Mouse (Mus musculus) C2C12 (cell line): ENCODE data around the gene Cenpe. TPM values are rescaled to one million over a fixed set of nuclear protein-coding genes. Genes with fewer than 3 reads are reported as not detected.

Experiments
- H3K27me3 ChIP-seq: one replicate; pipeline ENCODE4 v1.6.1; 2011; ENCODE audit not compliant: control insufficient read depth, insufficient read depth, insufficient read length
- H3K36me3 ChIP-seq: one replicate; pipeline ENCODE4 v1.6.1; 2011; ENCODE audit not compliant: control insufficient read depth, insufficient read depth
- H3K4me3 ChIP-seq: one replicate; pipeline ENCODE4 v1.5.1; 2011; ENCODE audit warnings: mild to moderate bottlenecking, control low read depth; ENCODE audit not compliant: poor library complexity, insufficient read depth, severe bottlenecking
- H3K79me2 ChIP-seq: one replicate; pipeline ENCODE4 v1.6.1; 2011; ENCODE audit not compliant: control insufficient read depth, insufficient read depth
- H3K79me3 ChIP-seq: one replicate; pipeline ENCODE4 v1.6.1; 2011; ENCODE audit warnings: low read depth, control low read depth
- H3ac ChIP-seq: one replicate; pipeline ENCODE3; 2011; ENCODE audit warnings: low read depth; ENCODE audit not compliant: control insufficient read depth, insufficient read length
- CEBPB ChIP-seq: IDR thresholded peaks from one replicate; pipeline ENCODE4 v1.6.1; 2011; ENCODE audit warnings: low read depth, mild to moderate bottlenecking, control low read depth, moderate library complexity
- CTCF ChIP-seq: IDR thresholded peaks from one replicate; pipeline ENCODE4 v1.5.1; 2011; ENCODE audit not compliant: control insufficient read depth, insufficient read depth, insufficient read length
- FOSL1 ChIP-seq: IDR thresholded peaks from one replicate; pipeline ENCODE4 v1.8.0; 2011; ENCODE audit warnings: mild to moderate bottlenecking, low read length; ENCODE audit not compliant: poor library complexity, insufficient read depth, severe bottlenecking
- MAX ChIP-seq: IDR thresholded peaks from one replicate; pipeline ENCODE4 v1.6.1; 2011; ENCODE audit warnings: mild to moderate bottlenecking, control low read depth
- MYOD1 ChIP-seq: IDR thresholded peaks from one replicate; pipeline ENCODE4 v1.6.1; 2011; ENCODE audit warnings: low read depth; ENCODE audit not compliant: control insufficient read depth, insufficient read length
- MYOG ChIP-seq: IDR thresholded peaks from one replicate; pipeline ENCODE4 v1.6.1; 2011; ENCODE audit not compliant: control insufficient read depth, insufficient read length; ENCODE audit errors: extremely low read depth
- USF1 ChIP-seq: IDR thresholded peaks from one replicate; pipeline ENCODE4 v1.6.1; 2011; ENCODE audit warnings: low read depth, mild to moderate bottlenecking, control low read depth, moderate library complexity
- polyA plus RNA-seq: library from polyadenylated mRNA; unstranded; fragments of >200 nt; fragmentation: generic; extraction: Trizol; gene quantifications from one replicate; pipeline ENCODE4 v1.2.1, GENCODE M21; 2012; ENCODE audit warnings: missing spikeins

Gene Cenpe
- polyA plus RNA-seq, 1 experiment, result 7.9 TPM

- Histone ChIP-seq H3K79me2 (no peaks in the 10 kb centered on the region), H3K36me3 (no peaks in the 10 kb centered on the region), H3K27me3 (no peaks in the 10 kb centered on the region), H3K4me3 (no peak overlapping the region), H3ac (no peak overlapping the region), H3K79me3 (no peaks in the 10 kb centered on the region)
- TF ChIP-seq CTCF, result no peak
- TF ChIP-seq MYOG, result no peak
- TF ChIP-seq MYOD1, result no peak
- no peak for TF ChIP-seq FOSL1
- no peak for TF ChIP-seq USF1
- TF ChIP-seq CEBPB, result no peak
- no peak for TF ChIP-seq MAX
These were observed 100.7 kb downstream of the Cenpe start for GRCm38 (mm10) chr3:135312916-135313491.

DNA sequence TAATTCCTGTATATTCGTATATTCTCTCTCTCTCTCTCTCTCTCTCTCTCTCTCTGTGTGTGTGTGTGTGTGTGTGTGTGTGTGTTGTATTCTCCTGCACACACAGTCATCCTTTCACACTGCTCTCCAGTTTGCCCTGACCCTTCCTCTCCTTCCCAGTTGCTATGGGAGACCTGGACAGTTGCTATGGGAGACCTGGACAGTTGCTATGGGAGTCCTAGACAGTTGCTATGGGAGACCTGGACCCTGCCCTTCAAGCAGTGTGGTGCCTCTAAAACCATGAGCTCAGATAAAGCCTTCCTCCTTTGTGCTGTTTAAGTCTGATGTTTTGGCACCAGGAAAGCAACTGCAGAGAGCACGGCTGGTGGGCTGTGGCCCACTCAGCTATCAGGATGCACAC, 101.4 kb downstream of the Cenpe start:
- TF ChIP-seq CTCF (no peak), FOSL1 (no peak), MYOD1 (no peak), MAX (no peak), CEBPB (no peak), USF1 (no peak), MYOG (no peak)
- Histone ChIP-seq H3K79me2 (no peaks in the 10 kb centered on the region), H3K79me3 (no peaks in the 10 kb centered on the region), H3ac (no peak overlapping the region), H3K27me3 (no peaks in the 10 kb centered on the region), H3K4me3 (no peak overlapping the region), H3K36me3 (no peaks in the 10 kb centered on the region)

GRCm38 (mm10) chr3:135314811-135315210, 102.5 kb downstream of the Cenpe start:
- H3K36me3 ChIP-seq, result no peaks in the 10 kb centered on the region
- H3K79me2 ChIP-seq, result no peaks in the 10 kb centered on the region
- no peaks in the 10 kb centered on the region for H3K79me3 ChIP-seq
- H3K4me3 ChIP-seq, result no peak overlapping the region
- TF ChIP-seq FOSL1 (no peak), MAX (no peak), CTCF (no peak), USF1 (no peak), CEBPB (no peak), MYOG (no peak), MYOD1 (no peak)
- no peaks in the 10 kb centered on the region for H3K27me3 ChIP-seq
- H3ac ChIP-seq, result no peak overlapping the region

DNA sequence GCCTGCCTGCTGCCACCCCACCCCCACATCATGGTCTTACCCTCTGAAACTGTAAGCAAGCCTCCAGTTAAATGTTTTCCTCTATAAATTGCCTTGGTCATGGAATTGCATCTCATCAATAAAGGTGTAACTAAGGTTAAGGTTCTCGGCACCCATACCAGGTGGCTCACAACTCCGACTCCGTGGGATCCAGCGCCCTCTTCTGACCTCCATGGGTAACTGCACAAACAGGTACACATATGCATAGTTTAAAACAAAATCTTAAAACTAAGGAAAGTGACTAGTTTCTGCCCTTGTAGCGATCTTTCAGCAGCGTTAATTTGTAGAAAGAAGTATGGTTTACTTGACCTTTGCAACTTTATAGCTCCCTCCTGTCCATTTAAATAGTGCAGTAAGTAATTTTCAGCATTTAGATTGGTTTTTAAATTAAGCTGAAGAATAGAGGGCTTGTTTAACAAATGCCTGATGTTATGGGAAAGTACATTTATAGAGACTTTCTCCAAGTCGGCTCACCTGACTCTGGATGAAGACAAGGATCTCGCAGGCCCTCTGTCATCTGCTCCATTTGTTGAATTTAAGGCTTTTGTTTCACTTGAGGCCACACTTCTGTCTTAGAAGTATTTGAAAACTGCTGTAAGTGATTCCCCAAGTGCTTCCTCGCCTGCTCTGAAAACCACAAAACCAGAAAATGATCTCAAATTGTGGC, 103.5 kb downstream of the Cenpe start:
- no peak overlapping the region for H3K4me3 ChIP-seq
- no peak for TF ChIP-seq MYOG
- TF ChIP-seq CEBPB, result no peak
- TF ChIP-seq CTCF, result no peak
- TF ChIP-seq USF1, result no peak
- no peak for TF ChIP-seq MAX
- no peak for TF ChIP-seq MYOD1
- no peak for TF ChIP-seq FOSL1
- no peaks in the 10 kb centered on the region for H3K27me3 ChIP-seq

DNA sequence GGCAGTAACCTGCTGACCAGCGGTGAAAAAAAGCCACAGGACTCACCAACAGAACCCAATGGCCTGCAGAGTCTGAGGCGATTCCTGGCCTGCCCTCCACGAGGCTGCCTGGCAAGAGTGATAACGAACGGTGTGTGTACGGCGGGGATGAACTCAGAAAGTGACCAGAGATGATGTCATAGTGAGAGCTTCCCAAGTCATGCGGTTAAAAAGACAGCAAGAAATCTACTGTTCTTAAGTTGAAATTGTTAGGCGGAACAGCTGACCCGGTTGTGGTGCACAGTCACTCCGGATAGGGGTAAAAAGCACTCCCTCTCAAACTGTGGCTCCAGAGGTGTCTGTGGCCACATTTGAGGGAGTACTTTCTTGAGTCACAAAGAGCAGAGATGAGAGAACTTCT, 106.0 kb downstream of the Cenpe start:
- no peak for TF ChIP-seq FOSL1
- TF ChIP-seq MAX, result no peak
- TF ChIP-seq USF1, result no peak
- no peak for TF ChIP-seq MYOD1
- no peak for TF ChIP-seq MYOG
- no peak for TF ChIP-seq CEBPB
- TF ChIP-seq CTCF, result no peak
- no peak overlapping the region for H3ac ChIP-seq
- no peak overlapping the region for H3K4me3 ChIP-seq
- no peaks in the 10 kb centered on the region for H3K79me2 ChIP-seq
- no peaks in the 10 kb centered on the region for H3K27me3 ChIP-seq
- H3K79me3 ChIP-seq, result no peaks in the 10 kb centered on the region
- no peaks in the 10 kb centered on the region for H3K36me3 ChIP-seq

More for the DNA sequence above, 103.5 kb downstream of the Cenpe start:
- Histone ChIP-seq H3K79me3 (no peaks in the 10 kb centered on the region), H3ac (no peak overlapping the region), H3K79me2 (no peaks in the 10 kb centered on the region), H3K36me3 (no peaks in the 10 kb centered on the region)

Other genes with a start within 250 kb of the Cenpe start
- gene Bdh2, start 68.7 kb downstream of the Cenpe start, polyA plus RNA-seq, result 2.0 TPM
- 0.22 TPM for gene Slc9b2, start 95.2 kb downstream of the Cenpe start, polyA plus RNA-seq
- not detected for gene Slc9b1, start 135.5 kb downstream of the Cenpe start, polyA plus RNA-seq
- 17.0 TPM for gene Cisd2, start 211.4 kb downstream of the Cenpe start, polyA plus RNA-seq
- gene Ube2d3, start 225.6 kb downstream of the Cenpe start, polyA plus RNA-seq, result 261 TPM